Mouse (Mus musculus) cerebellum, adult (tissue): Measurements from ENCODE around the gene Thap3.
A peak's percentile ranks its signal among the peaks of the same experiment; 100 is the strongest.

Experiments used
- ATAC-seq: cut with Nextera tagmentation; 2 replicates; pipeline ENCODE4 v1.9.2; 2017; ENCODE audit warnings: mild to moderate bottlenecking, moderate library complexity, mixed read lengths; ENCODE audit not compliant: insufficient number of reproducible peaks, low FRiP score, low TSS enrichment

The Thap3 gene

GRCm38 (mm10) chr4:152009076-152010051 is 20.6 kb upstream of the Thap3 start:
- ATAC-seq: peak; percentile 34; the same call in 1 of the 2 replicates

- peak; percentile 81 for ATAC-seq
These were observed 19.9 kb upstream of the Thap3 start, which contains the start of gene Klhl21 for GRCm38 (mm10) chr4:152008622-152009075. TSS of gene Klhl21 (plus strand) at chr4:152008803.

GRCm38 (mm10) chr4:152008148-152008500 is 19.3 kb upstream of the Thap3 start:
- ATAC-seq: no peak

- no peak for ATAC-seq
These were observed 18.8 kb upstream of the Thap3 start for GRCm38 (mm10) chr4:152007481-152008147.

GRCm38 (mm10) chr4:152006812-152007211 is 18.0 kb upstream of the Thap3 start:
- ATAC-seq: no peak

GRCm38 (mm10) chr4:152006137-152006536 is 17.3 kb upstream of the Thap3 start:
- ATAC-seq: no peak

- ATAC-seq: no peak
These were observed 13.3 kb upstream of the Thap3 start for GRCm38 (mm10) chr4:152002063-152002462.

- no peak for ATAC-seq
These were observed 12.5 kb upstream of the Thap3 start for GRCm38 (mm10) chr4:152001335-152001734.

- ATAC-seq: no peak
These were observed 12.1 kb upstream of the Thap3 start for GRCm38 (mm10) chr4:152000906-152001305.

GRCm38 (mm10) chr4:151999481-151999880 is 10.7 kb upstream of the Thap3 start:
- no peak for ATAC-seq

GRCm38 (mm10) chr4:151997701-151998100 is 8.9 kb upstream of the Thap3 start:
- ATAC-seq: no peak

- ATAC-seq: no peak
These were observed 8.1 kb upstream of the Thap3 start for GRCm38 (mm10) chr4:151996951-151997222.

- peak; percentile 94 for ATAC-seq
These were observed 7.6 kb upstream of the Thap3 start, which contains the start of gene Phf13 for GRCm38 (mm10) chr4:151996173-151996950. TSS of gene Phf13 (minus strand) at chr4:151996258.

GRCm38 (mm10) chr4:151995371-151996172 is 6.8 kb upstream of the Thap3 start:
- no peak for ATAC-seq

- ATAC-seq: no peak
These were observed 5.7 kb upstream of the Thap3 start for GRCm38 (mm10) chr4:151994228-151995171.

- ATAC-seq: no peak
These were observed 4.2 kb upstream of the Thap3 start for GRCm38 (mm10) chr4:151993035-151993434.

GRCm38 (mm10) chr4:151992091-151992490 is 3.3 kb upstream of the Thap3 start:
- no peak for ATAC-seq

- no peak for ATAC-seq
These were observed 302 bp upstream of the Thap3 start for GRCm38 (mm10) chr4:151989110-151989488.

- no peak for ATAC-seq
These were observed 819 bp downstream of the Thap3 start for GRCm38 (mm10) chr4:151988014-151988341.
